Mouse (Mus musculus): Measurements from ENCODE around the gene Lgr6. TPM values are rescaled to one million over a fixed set of nuclear protein-coding genes. Genes with fewer than 3 reads are reported as not detected.
A peak's percentile ranks its signal among the peaks of the same experiment; 100 is the strongest.

Lgr6 gene
- polyA plus RNA-seq (2017; shearing (Covaris generic)), result under 1 TPM in 2 of 3 experiments, not detected in 1; 0.05 to 0.28 TPM

- peak; percentile 29 for ATAC-seq
Observed at GRCm38 (mm10) chr1:135105124-135105523, at the start of gene Lgr6. Lgr6 (minus strand) TSS chr1:135105276.

GRCm38 (mm10) chr1:135154411-135154959 lies 49.4 kb upstream of the Lgr6 start:
- peak; percentile 89 for ATAC-seq

GRCm38 (mm10) chr1:135154011-135154410 lies 48.9 kb upstream of the Lgr6 start:
- no peak for ATAC-seq

- no peak for ATAC-seq
Observed at GRCm38 (mm10) chr1:135148996-135149395, 43.9 kb upstream of the Lgr6 start.

GRCm38 (mm10) chr1:135148476-135148875 lies 43.4 kb upstream of the Lgr6 start:
- ATAC-seq, result no peak

- no peak for ATAC-seq
Observed at GRCm38 (mm10) chr1:135147702-135148058, 42.6 kb upstream of the Lgr6 start.

- peak; percentile 16 for ATAC-seq
Observed at GRCm38 (mm10) chr1:135146946-135147701, 42.0 kb upstream of the Lgr6 start.

GRCm38 (mm10) chr1:135146077-135146945 lies 41.2 kb upstream of the Lgr6 start, which contains the start of gene Arl8a:
Arl8a (plus strand) TSS chr1:135146824.
- peak; percentile 64 for ATAC-seq

GRCm38 (mm10) chr1:135143940-135144339 lies 38.9 kb upstream of the Lgr6 start:
- peak; percentile 64 for ATAC-seq

- no peak for ATAC-seq
Observed at GRCm38 (mm10) chr1:135142452-135142851, 37.4 kb upstream of the Lgr6 start.

GRCm38 (mm10) chr1:135139906-135140305 lies 34.8 kb upstream of the Lgr6 start:
- ATAC-seq, result no peak

GRCm38 (mm10) chr1:135136500-135136899 lies 31.4 kb upstream of the Lgr6 start:
- ATAC-seq, result peak; percentile 27

- no peak for ATAC-seq
Observed at GRCm38 (mm10) chr1:135135111-135135787, 30.2 kb upstream of the Lgr6 start.

- no peak for ATAC-seq
Observed at GRCm38 (mm10) chr1:135133678-135134435, 28.8 kb upstream of the Lgr6 start.

- ATAC-seq, result peak; percentile 53
Observed at GRCm38 (mm10) chr1:135132893-135133369, 27.9 kb upstream of the Lgr6 start.

- peak; percentile 66 for ATAC-seq
Observed at GRCm38 (mm10) chr1:135132473-135132872, 27.4 kb upstream of the Lgr6 start, which contains the start of gene Ptpn7. Ptpn7 (plus strand) TSS chr1:135132700.

- ATAC-seq, result no peak
Observed at GRCm38 (mm10) chr1:135131560-135131959, 26.5 kb upstream of the Lgr6 start.

GRCm38 (mm10) chr1:135131034-135131433 lies 26.0 kb upstream of the Lgr6 start:
- peak; percentile 41 for ATAC-seq

GRCm38 (mm10) chr1:135130376-135131018 lies 25.4 kb upstream of the Lgr6 start:
- ATAC-seq, result no peak

GRCm38 (mm10) chr1:135129543-135130183 lies 24.6 kb upstream of the Lgr6 start:
- ATAC-seq, result no peak

- ATAC-seq, result no peak
Observed at GRCm38 (mm10) chr1:135128986-135129385, 23.9 kb upstream of the Lgr6 start.
